Mouse (Mus musculus): ENCODE data around the gene Haus5. TPM values are rescaled to one million over a fixed set of nuclear protein-coding genes. Genes with fewer than 3 reads are reported as not detected.

The Haus5 gene
- polyA plus RNA-seq, 1 experiment = 25.9 TPM

DNA sequence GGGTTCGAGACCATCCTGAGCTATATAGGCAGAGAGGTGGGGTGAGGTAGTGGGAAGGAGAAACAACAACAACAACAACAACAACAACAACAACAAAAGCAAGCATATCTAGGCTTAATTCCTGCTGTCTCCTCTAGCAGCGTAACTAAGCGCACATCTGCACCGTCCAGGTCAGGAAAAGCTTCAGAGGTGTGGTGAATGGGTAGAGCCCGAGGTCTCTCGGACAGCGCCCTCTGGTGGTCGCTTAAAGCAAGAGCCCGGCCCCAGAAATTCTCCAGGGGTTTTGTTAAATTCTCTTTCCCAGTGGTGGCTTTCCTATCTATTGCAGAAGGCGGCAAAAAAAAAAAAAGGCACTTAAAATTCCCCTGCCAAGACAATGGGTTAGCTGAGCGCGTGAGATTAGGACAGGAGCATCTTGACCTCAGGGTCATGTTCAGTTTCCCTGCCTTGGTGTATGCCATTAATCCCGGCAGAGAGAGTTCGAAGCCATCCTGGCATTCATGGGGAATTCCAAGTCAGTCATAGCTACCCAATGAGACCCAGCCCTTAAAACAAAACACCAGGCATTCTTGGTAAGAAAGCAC lies 51.2 kb downstream of the Haus5 start:
- no peak overlapping the region for H3ac ChIP-seq (ENCODE audit: control insufficient read depth, insufficient read length, low read depth)
- H3K79me2 ChIP-seq (ENCODE audit: control insufficient read depth, insufficient read depth) = peaks cover under 1% of the 10 kb centered on the region
- no peaks in the 10 kb centered on the region for H3K27me3 ChIP-seq (ENCODE audit: control insufficient read depth, insufficient read depth, insufficient read length)
- H3K4me3 ChIP-seq (ENCODE audit: insufficient read depth, poor library complexity, severe bottlenecking) = no peak overlapping the region
- no peaks in the 10 kb centered on the region for H3K79me3 ChIP-seq (ENCODE audit: low read depth)
- TF ChIP-seq MYOD1 (IDR thresholded peaks at IDR 0.05; ENCODE audit: control insufficient read depth, insufficient read length, low read depth) = no peak
- H3K36me3 ChIP-seq (ENCODE audit: control insufficient read depth, insufficient read depth) = peaks cover 12% of the 10 kb centered on the region

DNA sequence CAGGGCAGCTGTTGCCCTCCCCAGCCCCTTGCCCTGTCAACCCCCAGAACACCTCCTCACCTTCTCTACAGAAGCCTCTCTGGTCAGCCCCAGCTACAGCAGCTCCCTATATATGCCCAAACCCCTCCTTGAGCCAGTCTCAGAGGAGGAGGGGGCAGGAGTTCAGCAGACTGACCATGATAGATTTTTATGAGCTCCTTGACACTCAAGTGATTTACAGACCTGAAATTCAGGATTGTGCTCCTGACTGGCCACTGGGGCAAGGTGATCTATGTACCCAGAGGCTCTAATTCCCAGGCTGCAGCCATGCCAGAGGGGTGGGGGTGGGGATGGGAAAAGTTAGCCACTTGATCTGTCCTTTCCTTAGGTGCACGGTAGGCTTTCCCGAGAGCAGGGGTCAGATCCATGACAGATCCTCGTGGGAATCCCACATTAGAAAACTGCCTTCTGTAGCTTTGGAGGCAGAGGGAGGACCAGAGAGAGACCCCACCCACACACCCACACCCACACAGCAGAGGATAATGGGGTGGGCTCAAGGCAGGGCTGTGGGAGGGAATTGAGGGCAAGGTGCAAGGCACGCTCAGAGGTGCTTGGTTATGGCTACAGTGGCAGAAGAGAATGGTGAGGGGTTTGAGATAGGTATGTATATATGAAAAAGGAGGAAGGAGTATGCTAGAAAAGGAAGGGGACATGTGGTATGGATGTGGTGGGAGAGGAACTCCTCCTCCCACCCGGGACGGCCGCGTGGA lies 52.0 kb downstream of the Haus5 start, which contains the start of gene Upk1a:
Gene Upk1a (minus strand): TSS at position 194 of the 749 bp plus-strand sequence.
- Histone ChIP-seq H3K79me2 (ENCODE audit: control insufficient read depth, insufficient read depth) (no peaks in the 10 kb centered on the region), H3K4me3 (ENCODE audit: insufficient read depth, poor library complexity, severe bottlenecking) (no peak within 1 kb of the TSS), H3K27me3 (ENCODE audit: control insufficient read depth, insufficient read depth, insufficient read length) (no peaks in the 10 kb centered on the region), H3K36me3 (ENCODE audit: control insufficient read depth, insufficient read depth) (peaks cover 7% of the 10 kb centered on the region), H3ac (ENCODE audit: control insufficient read depth, insufficient read length, low read depth) (no peak within 1 kb of the TSS), H3K79me3 (ENCODE audit: low read depth) (no peaks in the 10 kb centered on the region)
- TF ChIP-seq CEBPB (IDR thresholded peaks at IDR 0.05; ENCODE audit: low read depth) (no peak), FOSL1 (IDR thresholded peaks at IDR 0.05; ENCODE audit: insufficient read depth, low read length, poor library complexity, severe bottlenecking) (no peak), USF1 (IDR thresholded peaks at IDR 0.05; ENCODE audit: low read depth) (no peak), MAX (IDR thresholded peaks at IDR 0.05) (no peak), MYOD1 (IDR thresholded peaks at IDR 0.05; ENCODE audit: control insufficient read depth, insufficient read length, low read depth) (no peak), MYOG (IDR thresholded peaks at IDR 0.05; ENCODE audit: control insufficient read depth, extremely low read depth, insufficient read length) (no peak), CTCF (IDR thresholded peaks at IDR 0.05; ENCODE audit: control insufficient read depth, insufficient read depth, insufficient read length) (no peak)

DNA sequence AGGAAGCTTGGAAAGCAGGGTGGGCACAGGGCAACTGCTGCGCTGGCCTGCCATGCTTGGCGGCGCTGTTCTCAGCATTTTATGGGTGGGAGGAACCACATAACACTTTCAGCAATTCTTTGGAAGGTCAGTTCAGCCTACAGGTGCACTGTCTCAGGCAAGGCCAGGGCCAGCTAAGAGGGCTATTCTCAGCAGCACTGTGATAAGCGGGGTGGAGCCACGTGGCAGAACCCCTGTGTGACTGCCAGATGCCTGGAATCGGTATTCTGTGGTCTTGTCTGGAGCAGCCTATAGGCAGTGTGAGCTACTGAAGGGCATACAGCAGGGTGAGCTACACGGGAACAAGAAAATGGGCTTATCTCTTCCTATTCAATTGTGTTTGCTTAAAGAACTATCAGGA lies 54.8 kb downstream of the Haus5 start:
- H3K4me3 ChIP-seq (ENCODE audit: insufficient read depth, poor library complexity, severe bottlenecking) = no peak overlapping the region

DNA sequence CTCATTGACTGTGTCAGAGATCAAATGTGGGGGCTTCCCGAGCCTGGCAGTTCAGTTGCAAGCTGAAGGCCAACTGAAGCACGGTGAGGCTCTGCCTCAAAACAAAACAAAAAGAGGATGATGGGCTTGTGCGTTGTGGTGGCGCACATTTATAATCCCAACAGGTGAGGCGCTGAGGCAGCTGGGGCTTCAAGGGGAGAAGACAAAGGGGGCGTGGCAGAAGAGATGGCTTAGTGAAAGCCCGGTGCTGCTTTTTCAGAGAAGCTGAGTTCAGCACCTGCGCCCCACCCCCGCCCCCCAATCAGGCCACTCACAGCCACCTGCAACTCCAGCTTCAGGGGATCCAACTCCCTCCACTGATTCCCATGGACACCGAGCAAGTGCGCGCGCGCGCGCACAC lies 56.3 kb downstream of the Haus5 start:
- Histone ChIP-seq H3K79me3 (ENCODE audit: low read depth) (no peaks in the 10 kb centered on the region), H3K4me3 (ENCODE audit: insufficient read depth, poor library complexity, severe bottlenecking) (no peak overlapping the region), H3K36me3 (ENCODE audit: control insufficient read depth, insufficient read depth) (no peaks in the 10 kb centered on the region), H3K79me2 (ENCODE audit: control insufficient read depth, insufficient read depth) (no peaks in the 10 kb centered on the region), H3ac (ENCODE audit: control insufficient read depth, insufficient read length, low read depth) (no peak overlapping the region), H3K27me3 (ENCODE audit: control insufficient read depth, insufficient read depth, insufficient read length) (no peaks in the 10 kb centered on the region)
- no peak for TF ChIP-seq MAX (IDR thresholded peaks at IDR 0.05)
- no peak for TF ChIP-seq CTCF (IDR thresholded peaks at IDR 0.05; ENCODE audit: control insufficient read depth, insufficient read depth, insufficient read length)
- TF ChIP-seq MYOG (IDR thresholded peaks at IDR 0.05; ENCODE audit: control insufficient read depth, extremely low read depth, insufficient read length) = no peak
- no peak for TF ChIP-seq USF1 (IDR thresholded peaks at IDR 0.05; ENCODE audit: low read depth)
- TF ChIP-seq CEBPB (IDR thresholded peaks at IDR 0.05; ENCODE audit: low read depth) = no peak
- TF ChIP-seq FOSL1 (IDR thresholded peaks at IDR 0.05; ENCODE audit: insufficient read depth, low read length, poor library complexity, severe bottlenecking) = no peak
- TF ChIP-seq MYOD1 (IDR thresholded peaks at IDR 0.05; ENCODE audit: control insufficient read depth, insufficient read length, low read depth) = no peak

More for the DNA sequence above, 54.8 kb downstream of the Haus5 start:
- TF ChIP-seq MAX (IDR thresholded peaks at IDR 0.05) (no peak), MYOG (IDR thresholded peaks at IDR 0.05; ENCODE audit: control insufficient read depth, extremely low read depth, insufficient read length) (no peak), FOSL1 (IDR thresholded peaks at IDR 0.05; ENCODE audit: insufficient read depth, low read length, poor library complexity, severe bottlenecking) (no peak), USF1 (IDR thresholded peaks at IDR 0.05; ENCODE audit: low read depth) (no peak), CTCF (IDR thresholded peaks at IDR 0.05; ENCODE audit: control insufficient read depth, insufficient read depth, insufficient read length) (no peak), MYOD1 (IDR thresholded peaks at IDR 0.05; ENCODE audit: control insufficient read depth, insufficient read length, low read depth) (no peak), CEBPB (IDR thresholded peaks at IDR 0.05; ENCODE audit: low read depth) (no peak)
- H3K79me3 ChIP-seq (ENCODE audit: low read depth) = no peaks in the 10 kb centered on the region
- H3K27me3 ChIP-seq (ENCODE audit: control insufficient read depth, insufficient read depth, insufficient read length) = no peaks in the 10 kb centered on the region
- no peaks in the 10 kb centered on the region for H3K79me2 ChIP-seq (ENCODE audit: control insufficient read depth, insufficient read depth)
- no peak overlapping the region for H3ac ChIP-seq (ENCODE audit: control insufficient read depth, insufficient read length, low read depth)
- no peaks in the 10 kb centered on the region for H3K36me3 ChIP-seq (ENCODE audit: control insufficient read depth, insufficient read depth)

DNA sequence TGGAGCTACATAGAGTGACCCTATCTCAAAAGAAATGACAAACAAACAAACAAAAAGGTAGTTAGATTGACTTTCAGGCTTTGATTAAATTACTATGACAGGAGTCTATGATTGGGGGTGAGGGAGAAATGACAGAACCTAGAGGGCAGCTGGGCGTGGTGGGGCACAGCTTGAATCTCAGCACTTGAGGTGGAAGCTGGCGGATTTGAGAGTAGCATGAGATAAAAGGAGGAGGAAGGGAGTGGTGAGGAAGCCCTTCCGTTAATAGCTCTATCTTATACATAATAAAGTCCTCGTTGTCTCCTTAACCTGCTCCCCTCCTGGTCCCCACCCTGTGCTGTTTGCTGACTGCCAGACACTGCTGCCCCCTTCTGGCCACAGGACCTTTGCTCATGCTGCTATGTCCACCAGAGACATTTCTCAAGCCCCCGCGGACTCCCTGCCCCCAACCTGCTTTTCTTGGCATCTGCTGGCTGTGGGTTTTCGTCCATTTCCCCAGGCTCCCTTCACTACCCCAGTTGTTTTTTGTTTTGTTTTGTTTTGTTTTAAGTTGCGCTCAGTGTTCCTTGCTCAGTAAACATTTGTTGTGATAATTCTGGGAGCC lies 57.0 kb downstream of the Haus5 start:
- no peaks in the 10 kb centered on the region for H3K27me3 ChIP-seq (ENCODE audit: control insufficient read depth, insufficient read depth, insufficient read length)
- TF ChIP-seq CTCF (IDR thresholded peaks at IDR 0.05; ENCODE audit: control insufficient read depth, insufficient read depth, insufficient read length) = peak; percentile 43
- no peak for TF ChIP-seq MAX (IDR thresholded peaks at IDR 0.05)
- H3K36me3 ChIP-seq (ENCODE audit: control insufficient read depth, insufficient read depth) = no peaks in the 10 kb centered on the region
- no peak overlapping the region for H3K4me3 ChIP-seq (ENCODE audit: insufficient read depth, poor library complexity, severe bottlenecking)
- H3K79me3 ChIP-seq (ENCODE audit: low read depth) = no peaks in the 10 kb centered on the region
- H3K79me2 ChIP-seq (ENCODE audit: control insufficient read depth, insufficient read depth) = no peaks in the 10 kb centered on the region
- no peak overlapping the region for H3ac ChIP-seq (ENCODE audit: control insufficient read depth, insufficient read length, low read depth)

GRCm38 (mm10) chr7:30604944-30605343 lies 59.9 kb downstream of the Haus5 start:
- TF ChIP-seq USF1 (IDR thresholded peaks at IDR 0.05; ENCODE audit: low read depth) (no peak), CTCF (IDR thresholded peaks at IDR 0.05; ENCODE audit: control insufficient read depth, insufficient read depth, insufficient read length) (no peak), FOSL1 (IDR thresholded peaks at IDR 0.05; ENCODE audit: insufficient read depth, low read length, poor library complexity, severe bottlenecking) (no peak), MAX (IDR thresholded peaks at IDR 0.05) (no peak), MYOD1 (IDR thresholded peaks at IDR 0.05; ENCODE audit: control insufficient read depth, insufficient read length, low read depth) (no peak), MYOG (IDR thresholded peaks at IDR 0.05; ENCODE audit: control insufficient read depth, extremely low read depth, insufficient read length) (no peak), CEBPB (IDR thresholded peaks at IDR 0.05; ENCODE audit: low read depth) (no peak)
- no peak overlapping the region for H3ac ChIP-seq (ENCODE audit: control insufficient read depth, insufficient read length, low read depth)
- H3K27me3 ChIP-seq (ENCODE audit: control insufficient read depth, insufficient read depth, insufficient read length) = peaks cover 5% of the 10 kb centered on the region
- no peak overlapping the region for H3K4me3 ChIP-seq (ENCODE audit: insufficient read depth, poor library complexity, severe bottlenecking)
- H3K36me3 ChIP-seq (ENCODE audit: control insufficient read depth, insufficient read depth) = no peaks in the 10 kb centered on the region
- no peaks in the 10 kb centered on the region for H3K79me3 ChIP-seq (ENCODE audit: low read depth)
- H3K79me2 ChIP-seq (ENCODE audit: control insufficient read depth, insufficient read depth) = no peaks in the 10 kb centered on the region

All from C2C12 (cell line).